Mouse (Mus musculus): ENCODE data around the gene Cpeb3.

- TF ChIP-seq CTCF (IDR thresholded peaks at IDR 0.05; ENCODE audit: low read depth) (no peak), EP300 (optimal IDR thresholded peaks at IDR 0.05) (no peak)
These were observed 92.6 kb downstream of the Cpeb3 start for GRCm38 (mm10) chr19:37115824-37116223.
